Mouse (Mus musculus) heart, adult 11 months (tissue): ENCODE measurements around the gene Parp14.

Experiments
- DNase-seq: peaks from one replicate; pipeline ENCODE4 v3.0.0; 2022

The Parp14 gene

GRCm38 (mm10) chr16:35784134-35784725 lies 87.1 kb downstream of the Parp14 start:
- peak; percentile 54 for DNase-seq

- DNase-seq, result no peak
Observed at GRCm38 (mm10) chr16:35783207-35783573, 88.2 kb downstream of the Parp14 start.
